Mouse (Mus musculus) left cerebral cortex, adult 8-10 months (tissue): ENCODE measurements at regions not wholly inside any gene's neighbourhood (a gene's known extent, or its start where the extent isn't known, plus 50 kb on each side); places are given as distances from the start of the nearest gene placed in this dataset.

Experiments used
- DNase-seq, 2 experiments: peaks; one replicate each; pipeline ENCODE4 v3.0.0; 2022; ENCODE audit warnings: low spot score in 2 of 2

DNA sequence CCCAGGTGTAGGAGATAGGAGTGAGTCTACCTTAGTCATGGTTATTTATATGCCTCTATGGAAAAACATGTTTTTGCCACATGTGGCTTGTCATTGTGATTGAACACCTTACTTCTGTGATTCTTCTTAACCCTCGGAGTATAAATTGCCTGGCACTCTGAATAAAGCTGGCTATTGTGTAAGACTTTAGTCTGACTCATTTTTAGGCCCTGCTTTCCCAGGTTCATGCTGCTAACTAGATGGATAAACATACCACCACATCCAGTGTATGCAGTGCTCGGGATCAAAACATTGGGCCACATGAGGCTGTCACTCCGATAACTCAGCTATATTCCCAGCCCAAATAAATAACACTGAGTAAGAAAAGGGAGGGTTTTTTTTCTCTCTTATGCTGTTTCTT, 287.2 kb downstream of the Gsdmc2 start:
- DNase-seq: no peak

DNA sequence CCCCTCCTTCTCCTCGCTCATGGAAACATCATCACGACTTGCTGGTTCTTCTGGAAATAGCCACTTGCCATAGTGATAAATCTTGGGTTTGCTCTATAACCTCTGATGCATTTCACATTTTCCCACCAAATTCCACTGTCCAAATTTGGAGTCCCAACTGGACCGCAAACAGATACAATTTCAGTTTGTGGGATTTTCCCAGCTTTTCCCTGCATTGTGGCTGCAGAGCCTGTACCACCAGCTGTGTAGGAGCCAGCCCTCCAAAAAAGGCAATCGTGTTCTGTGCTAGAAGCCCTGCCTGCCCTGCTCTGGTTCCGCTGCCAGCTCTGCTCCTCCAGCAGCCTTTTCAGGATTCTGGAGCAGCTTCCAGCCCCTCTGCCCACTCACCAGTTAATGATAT, 291.4 kb downstream of the Gsdmc2 start:
- DNase-seq: no peak

DNA sequence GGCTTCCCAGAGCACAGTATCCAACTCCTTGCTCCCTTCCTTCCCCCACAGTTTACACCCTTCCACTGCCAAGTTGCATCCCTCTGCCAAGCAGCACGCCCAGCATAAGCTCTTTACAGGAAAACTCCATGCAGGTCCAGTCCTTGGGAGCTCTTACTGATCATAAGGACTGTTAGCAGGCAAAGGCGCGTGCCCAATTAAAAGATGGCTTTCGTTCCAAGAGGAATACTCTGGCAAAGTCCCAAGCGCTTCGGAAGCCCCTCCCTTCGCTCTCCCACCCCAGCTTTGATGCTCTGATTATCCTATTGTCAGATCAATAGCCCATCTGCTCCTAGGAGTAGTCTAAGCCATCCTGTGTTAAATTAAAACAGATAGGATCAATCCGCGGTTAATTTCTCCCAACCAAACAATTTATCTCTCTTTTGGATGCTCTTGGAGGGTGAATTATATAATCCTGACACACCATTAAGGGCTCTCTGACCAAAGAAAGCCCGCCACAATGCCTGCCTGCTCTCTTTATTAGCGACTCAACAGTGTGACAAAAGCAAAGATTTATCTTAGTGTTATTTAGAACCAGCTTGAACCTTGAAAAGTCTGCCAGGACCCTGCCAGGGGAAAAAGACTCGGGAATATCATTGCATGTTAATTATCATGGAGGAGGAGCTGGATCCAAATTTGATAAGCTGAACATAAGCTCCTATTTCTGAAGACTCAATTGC, 312.5 kb downstream of the Gsdmc2 start:
- peak; percentile 8 to 12 for DNase-seq

DNA sequence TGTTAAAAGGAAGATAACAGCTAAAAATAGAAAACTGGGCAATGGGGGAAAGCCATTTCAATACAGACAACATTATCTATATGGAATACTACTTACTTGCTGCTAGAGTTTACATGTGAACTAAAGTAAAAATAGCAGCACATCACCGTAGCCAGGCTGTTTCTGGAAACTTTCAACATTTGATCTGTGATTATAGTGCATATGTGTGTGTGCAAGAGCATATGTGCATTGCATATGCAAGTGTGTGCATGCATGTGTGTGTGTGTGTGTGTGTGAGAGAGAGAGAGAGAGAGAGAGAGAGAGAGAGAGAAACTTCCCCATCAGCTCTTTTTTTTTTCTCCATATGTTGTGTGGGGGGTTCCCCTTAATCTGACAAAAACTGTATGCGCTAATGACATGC, 317.7 kb downstream of the Gsdmc2 start:
- no peak for DNase-seq

DNA sequence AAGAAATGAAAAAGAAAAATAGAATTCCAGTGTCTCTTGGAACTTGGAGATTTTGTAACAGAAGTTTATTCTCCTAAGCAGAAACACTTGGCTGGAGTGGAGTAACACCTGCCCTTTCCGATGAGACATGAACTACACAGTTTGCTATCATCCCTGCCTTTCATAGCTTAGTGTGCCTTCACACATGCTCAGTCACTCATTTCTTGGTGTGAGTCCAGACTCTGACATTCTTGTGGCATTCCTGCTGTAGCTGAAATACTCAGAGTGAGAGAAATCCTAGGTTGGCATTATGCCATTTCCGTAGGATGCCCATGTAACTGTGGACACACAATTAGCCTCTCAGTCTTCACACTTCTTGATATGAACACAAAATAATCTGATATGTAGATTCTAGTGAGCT, 318.2 kb downstream of the Gsdmc2 start:
- no peak for DNase-seq

DNA sequence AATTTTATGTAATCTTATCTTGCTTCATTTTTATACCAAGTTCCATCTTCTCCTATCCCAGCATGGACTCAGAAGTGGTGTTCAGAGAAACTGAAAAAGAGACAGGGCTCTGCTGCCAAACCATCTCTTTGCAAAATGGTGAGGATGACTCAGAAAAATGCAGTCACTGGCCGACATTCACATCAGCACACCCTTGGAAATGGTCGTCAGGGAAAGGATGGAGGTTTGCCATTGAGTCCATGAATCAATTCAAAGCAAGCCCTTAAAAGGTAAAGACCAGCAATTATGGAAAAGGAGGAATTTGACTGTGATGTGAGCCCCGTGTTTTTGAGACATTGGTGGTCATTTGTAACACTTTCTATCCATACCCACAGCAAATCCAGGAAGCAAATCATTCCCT, 327.7 kb downstream of the Gsdmc2 start:
- no peak for DNase-seq

DNA sequence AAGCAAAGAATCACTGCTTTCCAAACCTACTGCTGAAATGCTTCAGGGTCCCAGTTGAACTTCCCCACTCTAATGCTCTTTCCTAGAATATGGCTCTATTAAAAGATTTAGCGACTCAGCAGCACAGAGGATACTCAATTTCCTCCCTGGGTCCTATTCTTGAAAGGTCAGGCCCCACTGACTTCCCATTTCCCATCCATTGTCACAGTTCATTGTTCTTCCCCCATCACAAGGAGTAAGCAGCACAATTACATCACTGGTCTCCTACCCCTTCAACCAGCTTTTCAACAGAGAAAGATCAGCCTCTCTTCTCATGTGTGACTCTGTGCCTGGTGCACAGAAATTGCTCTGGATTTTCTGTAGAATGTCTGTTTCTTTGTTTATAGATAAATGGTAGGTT, 344.5 kb downstream of the Gsdmc2 start:
- no peak for DNase-seq

DNA sequence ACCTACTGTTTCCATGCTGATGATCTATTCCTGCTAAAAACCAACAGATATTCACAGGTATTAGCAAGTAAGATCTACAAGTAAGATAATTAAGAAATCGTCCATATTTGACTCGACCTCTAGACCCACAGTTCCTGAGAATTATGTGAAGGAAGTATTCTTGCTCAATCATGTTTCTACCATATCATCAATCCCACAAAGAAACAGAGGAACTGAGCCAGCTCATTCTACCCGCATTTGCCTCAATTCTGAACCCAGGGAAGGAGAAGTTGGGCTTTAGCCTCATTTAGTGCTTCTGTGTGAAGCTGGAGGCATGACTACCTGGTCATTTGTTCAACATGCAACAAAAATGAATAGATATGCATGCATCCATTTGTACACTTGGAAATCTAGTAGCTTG, 346.5 kb downstream of the Gsdmc2 start:
- DNase-seq: no peak

DNA sequence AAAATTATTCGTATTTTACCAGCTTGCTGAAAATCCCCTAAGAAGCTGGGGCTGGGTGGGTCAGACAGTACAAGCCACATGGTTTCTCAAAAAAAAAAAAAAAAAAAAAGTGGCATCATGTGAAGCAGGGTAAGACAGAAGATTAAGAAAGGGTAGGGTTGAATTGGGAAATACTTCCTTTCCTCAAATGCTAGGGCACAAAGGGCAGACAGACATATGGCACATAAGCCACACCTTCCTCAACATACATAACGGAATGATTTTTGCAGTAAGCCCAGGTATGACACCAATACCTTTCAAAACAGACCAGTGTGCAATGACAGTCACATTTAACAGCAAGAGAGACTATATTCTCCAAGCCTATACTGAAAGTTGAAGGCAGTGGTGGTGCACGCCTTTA, 347.8 kb downstream of the Gsdmc2 start:
- no peak for DNase-seq

DNA sequence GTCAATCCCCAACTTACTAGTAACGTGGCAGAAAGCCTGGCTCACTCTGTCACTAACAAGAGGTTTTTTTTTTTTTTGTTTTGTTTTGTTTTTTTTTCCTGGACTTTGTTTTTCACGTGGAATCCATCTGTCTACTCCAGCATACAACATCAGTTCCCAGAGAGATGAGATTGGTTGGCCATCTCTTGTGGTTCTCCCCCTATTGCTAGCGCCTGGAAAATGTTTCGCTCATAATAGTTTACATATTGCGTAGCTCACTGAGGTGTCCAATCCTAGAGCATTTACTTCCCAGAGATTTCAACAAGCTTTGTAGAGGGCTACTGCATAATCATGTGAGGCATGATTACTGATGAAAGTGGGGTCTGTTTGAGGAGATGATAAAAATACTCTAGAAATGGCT, 360.1 kb downstream of the Gsdmc2 start:
- DNase-seq: no peak

DNA sequence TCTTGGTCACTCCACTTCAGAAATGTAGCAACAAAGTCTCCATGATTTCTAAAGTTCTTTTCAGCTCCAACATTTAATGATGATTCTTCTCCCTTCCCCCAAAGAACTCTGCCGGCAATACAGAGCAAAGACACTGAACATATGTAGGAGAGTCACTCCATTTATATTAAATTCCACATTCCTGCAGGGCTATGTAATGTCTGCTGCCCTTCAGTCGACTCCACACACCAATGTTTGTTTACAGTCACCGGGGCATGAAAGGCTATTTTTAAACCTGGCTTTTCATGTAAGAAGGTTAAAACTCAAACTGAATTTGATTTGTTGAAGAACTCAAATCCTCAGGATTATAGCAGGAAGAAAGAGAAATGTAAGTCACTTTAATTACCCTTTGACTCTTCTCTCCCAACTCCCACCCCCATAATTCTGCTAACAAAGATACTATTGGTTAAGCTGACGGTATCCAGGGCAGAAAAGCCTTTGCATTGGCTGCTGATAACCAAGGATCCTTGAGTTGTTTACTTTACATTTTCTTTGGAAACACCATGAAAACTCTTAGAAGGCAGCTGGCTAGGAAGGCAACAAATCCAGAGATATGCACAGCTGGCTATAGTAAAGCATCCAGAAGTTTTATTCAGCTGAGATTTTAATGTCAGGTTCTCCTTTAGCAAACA, 360.6 kb downstream of the Gsdmc2 start:
- no peak for DNase-seq

DNA sequence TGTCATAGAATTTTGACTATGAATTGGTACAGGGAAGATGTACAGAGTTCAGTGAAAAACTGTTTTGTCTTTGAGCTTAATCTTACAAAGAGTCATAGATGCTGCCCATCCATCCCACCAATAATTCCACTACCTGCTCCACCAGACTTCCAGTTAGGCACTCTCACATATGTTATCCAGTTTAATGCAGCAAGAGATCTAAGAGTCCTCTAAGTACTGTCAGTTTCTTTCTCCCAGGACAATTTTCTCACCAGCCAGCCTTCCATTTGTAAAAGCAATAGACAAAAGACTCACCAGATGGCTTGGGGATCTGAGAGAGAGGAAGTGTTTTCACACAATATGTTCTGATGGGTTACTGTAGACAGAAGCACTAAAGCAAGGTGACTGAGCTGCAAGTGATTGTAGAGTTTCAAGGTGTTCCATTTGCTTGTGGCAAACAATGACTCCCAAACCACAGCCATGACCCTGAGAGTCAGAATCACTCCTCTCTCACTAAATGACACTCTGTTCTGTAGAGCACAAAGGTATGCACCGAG, 365.6 kb downstream of the Gsdmc2 start:
- peak in 1 of 2 experiments; percentile 3 for DNase-seq

DNA sequence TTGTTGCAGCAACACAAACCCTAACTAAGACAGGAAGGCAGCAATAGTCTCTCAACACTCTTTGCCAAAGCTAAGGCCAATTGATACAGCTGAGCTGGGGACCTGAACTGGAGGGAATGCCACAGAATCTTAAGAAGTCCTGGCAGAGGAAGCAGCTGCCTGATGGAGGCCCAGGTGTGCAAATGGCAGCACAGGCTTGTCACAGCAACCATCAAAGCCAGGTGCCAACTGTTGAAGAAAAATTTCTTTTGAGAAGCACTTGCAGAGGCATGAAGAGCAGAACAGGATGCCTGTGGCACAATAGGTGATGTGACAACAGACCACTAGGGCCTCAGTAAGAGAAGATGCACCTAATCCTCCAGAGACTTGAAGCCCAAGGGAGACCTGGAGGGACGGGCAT, 378.1 kb downstream of the Gsdmc2 start:
- DNase-seq: no peak

DNA sequence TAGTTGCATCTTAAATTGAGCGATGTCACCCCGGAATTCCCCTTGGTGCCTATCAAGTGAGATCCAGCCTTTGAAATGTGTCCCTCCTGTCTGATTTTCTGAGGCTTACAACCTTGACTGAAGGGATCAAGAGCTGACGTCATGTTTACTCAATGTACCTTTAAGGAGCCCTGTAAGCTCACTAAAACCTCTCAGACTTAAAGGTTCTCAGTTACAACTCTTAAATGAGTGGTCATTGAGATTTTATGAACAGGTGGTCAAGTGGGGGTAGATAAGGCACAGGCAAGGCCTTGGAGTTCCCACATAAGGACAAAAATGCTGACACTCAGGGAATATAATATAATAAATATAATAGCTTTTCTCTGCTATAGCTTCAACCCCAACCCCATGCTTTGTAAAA, 392.4 kb downstream of the Gsdmc2 start:
- DNase-seq: no peak

DNA sequence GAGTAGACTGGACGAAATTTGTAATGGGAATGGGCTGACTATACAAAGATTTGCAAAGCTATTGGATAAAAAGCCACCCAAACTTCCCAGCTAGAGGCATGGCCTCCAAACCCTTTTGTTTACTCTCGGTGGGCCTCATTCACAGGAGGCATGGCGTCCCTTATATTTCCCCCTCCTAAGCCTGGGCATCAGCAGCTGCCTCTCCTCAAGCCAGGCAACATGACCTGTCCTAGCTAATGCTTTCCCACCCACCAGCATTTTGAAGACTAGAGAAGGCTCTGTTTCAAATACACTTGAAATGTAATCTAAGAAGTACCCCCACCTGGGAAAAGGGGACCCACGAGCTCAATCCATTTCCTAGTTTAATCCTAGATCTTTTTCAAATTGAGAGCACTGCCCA, 398.7 kb downstream of the Gsdmc2 start:
- DNase-seq: no peak

DNA sequence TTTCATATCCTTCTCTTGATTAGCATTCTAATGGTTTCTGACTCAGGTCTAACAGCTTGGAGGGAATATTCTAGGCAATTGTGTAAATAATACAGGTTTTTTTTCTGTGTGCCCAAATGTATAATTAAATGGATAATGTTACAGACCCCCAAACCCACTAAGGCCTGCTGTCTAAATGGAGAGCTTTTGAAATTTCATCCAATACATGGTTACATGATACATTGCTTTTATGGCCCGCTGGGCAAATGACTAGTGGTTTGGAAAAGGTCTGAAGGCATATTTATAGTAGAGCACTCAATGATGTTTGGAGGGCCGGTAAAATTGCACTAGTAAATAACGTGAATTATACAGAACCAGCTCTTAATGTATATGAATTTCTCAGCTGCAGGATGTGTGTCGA, 400.0 kb downstream of the Gsdmc2 start:
- DNase-seq: no peak

DNA sequence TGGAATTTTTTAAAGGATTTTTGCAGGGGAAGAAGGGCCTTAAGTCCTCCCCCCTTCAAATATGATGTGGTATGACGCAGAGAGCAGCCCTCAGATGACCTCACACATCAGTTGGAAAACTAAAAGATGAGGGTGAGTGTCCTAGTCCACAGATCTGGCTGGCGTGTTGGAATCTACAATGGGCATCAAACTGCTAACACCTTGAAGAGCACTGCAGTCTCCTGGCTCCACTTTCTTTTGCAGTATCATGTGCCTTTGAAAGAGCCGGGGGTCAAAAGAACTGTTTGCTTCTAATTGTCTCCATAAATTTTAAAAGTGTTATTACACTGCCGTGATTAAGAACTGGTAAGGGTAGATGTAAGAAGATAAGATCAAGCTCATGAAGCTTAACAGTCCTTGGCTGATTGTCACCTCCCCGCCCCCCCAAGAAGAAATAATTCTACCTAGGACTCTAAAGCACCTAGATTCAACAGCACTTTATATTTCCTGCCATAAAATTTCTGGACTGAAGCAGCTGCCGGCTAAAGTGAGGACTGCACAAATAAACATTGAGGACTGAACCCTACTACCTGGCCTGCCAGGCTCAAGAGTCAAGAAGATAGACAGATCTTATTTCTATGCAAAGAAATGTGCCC, 402.7 kb downstream of the Gsdmc2 start:
- no peak for DNase-seq

DNA sequence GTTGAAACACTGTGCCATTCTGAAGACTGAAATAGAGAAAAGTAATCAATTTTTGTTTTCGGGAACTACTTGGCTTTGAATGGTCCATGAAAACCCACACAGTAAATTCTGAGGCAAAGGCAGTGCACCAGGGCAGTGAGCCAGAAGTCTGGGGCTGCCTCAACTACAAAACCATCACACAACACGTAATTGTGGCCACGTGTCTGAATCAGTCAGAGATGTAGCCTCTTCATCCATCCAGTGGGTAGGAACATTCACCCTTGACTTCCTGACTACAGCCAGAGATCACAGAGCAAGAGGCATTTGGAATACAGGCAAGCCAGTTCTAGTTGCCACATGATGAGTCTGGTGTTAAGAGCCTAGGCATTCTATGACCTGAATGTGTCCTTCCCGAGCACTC, 432.3 kb downstream of the Gsdmc2 start:
- DNase-seq: no peak

DNA sequence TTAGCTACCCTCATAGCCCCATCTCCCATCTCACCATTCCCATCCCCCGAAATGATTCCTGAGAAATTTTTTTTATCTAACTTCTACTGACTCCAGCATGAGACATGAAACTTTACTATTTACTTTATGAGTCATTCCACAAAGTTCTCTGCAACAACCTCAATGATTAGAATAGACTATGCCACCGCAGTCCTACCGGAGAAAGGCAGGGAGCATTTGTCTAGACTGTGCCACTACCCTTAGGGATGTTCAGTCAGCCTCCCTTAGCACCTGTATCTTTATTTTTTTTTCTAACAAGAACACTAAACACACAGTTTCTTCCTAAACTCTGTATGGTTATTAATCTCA, 433.2 kb downstream of the Gsdmc2 start:
- no peak for DNase-seq

DNA sequence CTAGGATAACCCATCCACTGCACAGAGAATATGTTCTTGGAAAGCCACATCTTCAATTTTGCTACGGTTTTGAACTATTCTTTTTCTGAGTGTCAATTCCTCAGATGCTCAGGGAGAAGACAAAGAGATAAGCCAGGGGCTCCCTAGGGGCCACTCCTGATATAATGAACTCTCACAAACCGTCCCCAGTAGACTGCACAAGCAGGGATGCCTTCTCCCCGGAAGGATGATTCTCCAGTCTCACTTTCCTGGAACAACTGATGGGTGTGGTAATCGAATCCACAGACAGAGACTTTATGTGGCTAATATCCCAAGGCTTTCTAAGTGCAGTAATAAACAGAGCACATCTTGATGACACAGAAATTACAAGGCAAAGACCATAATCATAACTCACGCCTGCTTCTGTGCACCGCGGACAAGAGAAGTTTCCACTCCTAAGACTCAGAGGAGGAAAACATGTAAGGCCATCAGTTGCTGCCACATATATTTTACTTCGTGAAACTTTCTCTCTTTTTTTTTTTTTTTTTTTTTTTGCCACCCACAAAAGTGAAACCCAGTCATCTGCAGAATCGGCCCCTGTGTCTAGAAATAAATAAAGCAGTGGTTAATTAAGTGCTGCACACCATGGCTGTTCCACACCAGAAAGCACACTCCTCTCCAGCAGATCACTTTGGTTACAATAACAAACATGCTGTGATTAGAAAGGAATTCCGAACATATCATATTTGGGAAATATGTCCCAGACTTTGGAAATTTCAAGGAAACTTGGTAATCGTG, 433.8 kb downstream of the Gsdmc2 start:
- no peak for DNase-seq

DNA sequence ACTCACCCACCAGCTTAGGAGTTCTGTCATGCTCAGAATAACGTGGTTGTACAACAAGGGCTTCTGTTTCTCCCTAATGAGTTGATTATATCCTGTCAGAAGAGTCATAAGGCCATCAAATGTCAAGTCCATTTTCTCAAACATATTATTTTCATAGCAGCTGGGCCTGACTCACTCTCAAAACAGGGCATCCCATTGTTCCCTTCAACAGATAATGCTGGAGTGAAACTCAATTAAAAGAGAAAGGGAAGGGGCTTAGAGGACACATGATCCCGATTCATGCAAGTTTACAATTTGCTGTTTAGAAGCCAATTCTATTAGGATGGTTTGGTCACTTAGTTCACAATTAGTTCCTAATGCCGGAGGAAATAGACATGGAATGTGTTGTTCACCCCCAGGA, 444.5 kb downstream of the Gsdmc2 start:
- DNase-seq: no peak

DNA sequence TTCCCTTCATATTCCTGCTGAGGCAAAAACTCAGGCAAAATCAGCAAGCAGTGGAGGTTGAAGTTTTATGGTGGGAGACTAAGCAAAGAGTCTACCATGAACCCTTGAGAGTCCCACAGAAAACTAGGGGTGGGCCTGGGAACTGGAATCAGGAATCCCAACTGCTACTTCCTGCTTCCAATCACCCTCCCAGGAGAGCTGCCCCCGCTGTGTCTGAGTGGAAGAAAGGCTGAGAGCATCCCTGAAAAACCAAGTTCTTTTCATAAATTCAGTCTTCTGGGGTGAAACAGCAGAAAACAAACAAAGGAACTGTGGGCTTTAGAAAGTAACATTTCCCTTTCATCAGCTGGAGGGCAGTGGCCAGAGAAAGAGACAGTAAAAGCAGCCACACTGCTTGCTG, 445.0 kb downstream of the Gsdmc2 start:
- DNase-seq: no peak
